Mouse (Mus musculus) limb, embryonic 15.5 days (tissue): Measurements from ENCODE around the gene B4galt4. TPM values are rescaled to one million over a fixed set of nuclear protein-coding genes. Genes with fewer than 3 reads are reported as not detected.

ENCODE experiments used
- ATAC-seq: fragments of 200-750 bp; cut with Nextera tagmentation; 2 replicates; pipeline ENCODE4 v1.8.0; 2017; ENCODE audit warnings: low read depth, moderate TSS enrichment; ENCODE audit not compliant: insufficient number of reproducible peaks, low FRiP score, low TSS enrichment
- H3K27ac ChIP-seq: fragments of 300-500 bp; sonication (generic); 2 replicates; pipeline ENCODE4 v1.5.1; 2015; ENCODE audit warnings: moderate library complexity, mild to moderate bottlenecking, inconsistent platforms
- H3K27me3 ChIP-seq: fragments of 300-500 bp; sonication (generic); 2 replicates; pipeline ENCODE4 v1.6.1; 2015; ENCODE audit warnings: inconsistent platforms
- H3K36me3 ChIP-seq: fragments of 300-500 bp; sonication (generic); 2 replicates; pipeline ENCODE4 v1.6.1; 2015; ENCODE audit warnings: inconsistent platforms
- H3K4me1 ChIP-seq: fragments of 300-500 bp; sonication (generic); 2 replicates; pipeline ENCODE4 v1.6.1; 2015; ENCODE audit warnings: inconsistent platforms
- H3K4me2 ChIP-seq: fragments of 300-500 bp; sonication (generic); 2 replicates; pipeline ENCODE4 v1.6.1; 2015; ENCODE audit warnings: mild to moderate bottlenecking, inconsistent platforms
- H3K4me3 ChIP-seq: fragments of 300-500 bp; sonication (generic); 2 replicates; pipeline ENCODE4 v1.5.1; 2015; ENCODE audit warnings: mild to moderate bottlenecking, inconsistent platforms
- H3K9ac ChIP-seq: fragments of 300-500 bp; sonication (generic); 2 replicates; pipeline ENCODE4 v1.6.1; 2015; ENCODE audit warnings: inconsistent platforms
- H3K9me3 ChIP-seq: fragments of 300-500 bp; sonication (generic); 2 replicates; pipeline ENCODE4 v1.6.1; 2016; ENCODE audit warnings: inconsistent platforms
- WGBS: fragments of 180-500 bp; shearing (Covaris S2); methylation state at CpG from one replicate; pipeline ENCODE4 v1.1.7; 2015; 5-methylcytosine and 5-hydroxymethylcytosine counted together
- polyA plus RNA-seq: library from polyadenylated mRNA; unstranded; fragments of >200 nt; fragmentation: Nextera tagmentation; extraction: Ambion mirVana; gene quantifications from 2 replicates; pipeline ENCODE4 v1.2.1, GENCODE M21; 2015

Gene B4galt4
- polyA plus RNA-seq, 1 experiment from 2014 or later = 26.4 TPM

- no peaks in the 10 kb centered on the region for H3K9me3 ChIP-seq
- H3K36me3 ChIP-seq = no peaks in the 10 kb centered on the region
- ATAC-seq = no peak
- no peak overlapping the region for H3K9ac ChIP-seq
- H3K27ac ChIP-seq = no peak overlapping the region
- H3K4me2 ChIP-seq = no peak overlapping the region
- H3K4me3 ChIP-seq = no peak overlapping the region
- no peaks in the 10 kb centered on the region for H3K27me3 ChIP-seq
- WGBS = 32% methylated on average over 8 of the region's 8 CpGs
- H3K4me1 ChIP-seq = peaks cover 5% of the 10 kb centered on the region; the same call in 1 of the 2 replicates
Measured at GRCm38 (mm10) chr16:38812521-38812920, 70.5 kb downstream of the B4galt4 start.

Other genes starting within 250 kb of the B4galt4 start
- gene Timmdc1, start 219.6 kb upstream of the B4galt4 start, polyA plus RNA-seq = 26.6 and 28.3 TPM in 2 replicates
- 53.1 and 58.5 TPM in 2 replicates for gene Poglut1, start 192.0 kb upstream of the B4galt4 start, polyA plus RNA-seq
- gene Tmem39a, start 183.6 kb upstream of the B4galt4 start, polyA plus RNA-seq = 154 and 161 TPM in 2 replicates
- 14.5 and 16.2 TPM in 2 replicates for gene Arhgap31, start 29.0 kb upstream of the B4galt4 start, polyA plus RNA-seq
- 127 and 130 TPM in 2 replicates for gene Upk1b, start 58.1 kb downstream of the B4galt4 start, polyA plus RNA-seq
- not detected in 2 replicates for gene 4930435E12Rik, start 86.5 kb downstream of the B4galt4 start, polyA plus RNA-seq
- gene Igsf11, start 150.4 kb downstream of the B4galt4 start, polyA plus RNA-seq = 0.57 and 0.77 TPM in 2 replicates